Mouse (Mus musculus): ENCODE measurements around the gene Fli1.

The Fli1 gene

DNA sequence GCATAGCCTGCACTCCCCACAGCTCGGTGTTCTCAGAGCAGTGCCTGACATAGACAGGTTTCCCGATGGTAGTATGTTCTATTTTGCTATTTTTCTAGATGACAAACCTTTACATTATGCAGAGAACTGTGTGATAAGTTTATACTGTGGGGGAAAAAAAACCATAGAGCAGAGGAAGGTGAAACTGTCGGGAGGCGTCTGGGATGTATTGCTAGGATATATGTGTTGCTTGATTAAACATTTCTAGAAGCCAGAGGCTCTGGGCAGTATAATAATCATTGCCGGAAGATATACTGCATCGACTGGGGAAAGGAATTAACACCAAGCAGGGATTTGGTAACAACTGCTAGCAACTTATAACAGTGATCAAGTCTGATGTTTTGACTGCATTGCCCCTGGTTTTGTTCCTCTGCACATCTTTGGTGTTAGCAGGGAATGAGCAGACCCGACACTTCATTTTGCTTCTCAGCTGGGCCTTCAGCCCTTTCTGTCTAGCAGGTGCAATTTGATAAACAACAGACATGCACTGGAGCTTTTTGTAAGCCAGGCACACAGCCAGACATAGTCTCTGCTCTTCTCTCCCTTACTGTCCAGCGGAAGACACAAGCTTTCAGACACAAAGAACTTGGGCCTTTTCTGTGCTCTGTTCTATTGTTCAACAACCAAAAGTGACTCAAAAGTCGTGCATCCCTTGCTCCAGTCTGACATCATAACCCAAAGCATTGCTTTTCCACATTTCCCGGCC is 129.7 kb downstream of the Fli1 start:
- no peak for ATAC-seq (ENCODE audit: insufficient number of reproducible peaks, low FRiP score, low TSS enrichment)

DNA sequence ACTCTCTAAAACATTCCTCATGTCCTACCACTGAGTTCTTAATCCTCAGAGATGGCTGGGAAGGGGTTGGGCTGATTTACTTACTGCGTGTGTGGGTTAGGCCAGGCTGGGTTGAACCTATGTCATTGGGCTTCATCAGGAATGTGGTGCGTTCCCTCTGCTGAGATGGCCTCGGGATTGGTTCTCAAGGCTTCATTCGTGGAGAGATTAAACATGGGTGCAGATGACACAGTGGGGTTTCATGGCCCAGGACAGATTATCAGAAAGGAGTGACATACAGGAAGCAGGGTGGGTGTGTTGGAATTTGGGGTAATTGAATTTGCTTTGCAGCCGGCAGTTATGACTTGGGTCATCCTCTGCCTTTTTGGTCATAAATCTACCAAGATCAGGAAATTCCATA is 131.2 kb downstream of the Fli1 start:
- ATAC-seq (ENCODE audit: insufficient number of reproducible peaks, low FRiP score, low TSS enrichment) = no peak

DNA sequence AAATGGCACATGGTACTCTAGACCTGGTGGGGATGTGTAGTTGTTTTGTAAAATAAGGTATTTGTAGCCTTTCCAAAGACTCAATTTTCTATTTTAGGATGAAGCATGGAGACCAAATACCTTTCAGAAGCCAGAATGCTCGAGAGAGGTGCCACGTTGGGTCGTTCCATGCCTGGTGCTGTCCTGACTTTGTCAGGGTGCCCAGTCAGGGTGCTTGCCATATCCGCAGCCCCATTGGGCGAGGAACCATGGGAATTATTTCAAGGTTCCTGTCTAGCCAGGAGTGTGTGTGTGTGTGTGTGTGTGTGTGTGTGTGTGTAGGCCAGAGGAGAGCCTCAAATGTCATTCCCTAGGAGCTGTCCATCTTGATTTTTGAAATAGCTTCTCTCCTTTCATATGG is 132.0 kb downstream of the Fli1 start:
- ATAC-seq (ENCODE audit: insufficient number of reproducible peaks, low FRiP score, low TSS enrichment) = no peak

DNA sequence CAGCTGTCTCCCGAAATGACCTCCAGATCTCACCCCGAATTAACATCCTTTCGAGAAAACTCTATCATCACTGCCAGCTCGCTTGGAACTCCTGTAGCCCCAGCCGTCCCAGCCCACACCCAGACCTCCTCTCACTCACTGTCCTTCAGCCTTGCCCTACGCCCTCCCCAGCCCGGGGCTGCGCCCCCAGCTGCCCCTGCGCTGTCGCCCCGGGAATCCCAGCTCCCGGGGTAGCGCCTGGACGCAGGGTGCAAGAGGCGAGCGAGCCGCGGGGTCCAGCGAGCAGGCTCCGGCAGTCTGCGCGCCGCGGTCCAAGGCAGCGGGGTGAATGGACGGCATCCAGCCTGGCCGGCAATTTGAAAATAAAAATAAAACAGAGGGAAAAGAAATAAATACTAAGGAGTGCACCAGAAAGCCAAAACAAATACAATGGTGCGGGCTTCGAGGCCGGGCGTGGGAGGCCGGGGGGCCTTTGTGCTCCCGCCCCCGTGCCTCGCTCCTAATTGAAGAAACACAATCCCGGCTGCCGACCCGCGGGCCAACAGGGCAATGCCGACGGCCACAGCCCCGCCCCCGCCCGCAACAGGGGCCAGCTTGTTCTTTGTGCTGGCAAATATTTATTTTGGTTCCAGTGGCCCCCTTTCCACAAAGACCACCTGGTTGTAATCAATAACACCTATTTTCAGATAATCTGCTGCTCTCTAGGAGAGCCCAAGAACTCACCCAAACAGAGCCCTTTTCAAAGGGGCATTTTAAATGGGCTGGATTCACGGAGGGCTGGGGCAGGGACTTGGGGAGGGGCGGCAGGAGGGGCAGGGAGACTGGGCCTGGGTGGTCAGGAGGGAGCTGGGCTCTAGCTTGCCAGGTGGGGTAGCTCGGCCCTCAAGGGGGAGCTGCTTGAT is 133.3 kb downstream of the Fli1 start:
- no peak for ATAC-seq (ENCODE audit: insufficient number of reproducible peaks, low FRiP score, low TSS enrichment)

DNA sequence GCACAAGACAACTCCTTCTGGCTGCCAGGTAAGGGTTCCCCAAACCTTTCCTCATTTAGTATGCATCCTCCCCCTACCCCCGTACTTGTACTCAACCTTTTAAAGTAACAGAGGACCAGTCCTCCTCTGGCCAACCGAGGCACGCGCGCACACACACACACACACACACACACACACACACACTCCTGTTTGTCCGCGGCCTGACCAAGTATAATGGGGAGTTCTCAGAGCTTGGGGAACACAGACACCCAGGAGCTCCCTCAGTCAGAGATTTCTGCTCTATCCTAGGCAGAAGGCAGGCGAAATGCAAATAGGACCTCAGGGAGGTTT is 134.0 kb downstream of the Fli1 start:
- no peak for ATAC-seq (ENCODE audit: insufficient number of reproducible peaks, low FRiP score, low TSS enrichment)

DNA sequence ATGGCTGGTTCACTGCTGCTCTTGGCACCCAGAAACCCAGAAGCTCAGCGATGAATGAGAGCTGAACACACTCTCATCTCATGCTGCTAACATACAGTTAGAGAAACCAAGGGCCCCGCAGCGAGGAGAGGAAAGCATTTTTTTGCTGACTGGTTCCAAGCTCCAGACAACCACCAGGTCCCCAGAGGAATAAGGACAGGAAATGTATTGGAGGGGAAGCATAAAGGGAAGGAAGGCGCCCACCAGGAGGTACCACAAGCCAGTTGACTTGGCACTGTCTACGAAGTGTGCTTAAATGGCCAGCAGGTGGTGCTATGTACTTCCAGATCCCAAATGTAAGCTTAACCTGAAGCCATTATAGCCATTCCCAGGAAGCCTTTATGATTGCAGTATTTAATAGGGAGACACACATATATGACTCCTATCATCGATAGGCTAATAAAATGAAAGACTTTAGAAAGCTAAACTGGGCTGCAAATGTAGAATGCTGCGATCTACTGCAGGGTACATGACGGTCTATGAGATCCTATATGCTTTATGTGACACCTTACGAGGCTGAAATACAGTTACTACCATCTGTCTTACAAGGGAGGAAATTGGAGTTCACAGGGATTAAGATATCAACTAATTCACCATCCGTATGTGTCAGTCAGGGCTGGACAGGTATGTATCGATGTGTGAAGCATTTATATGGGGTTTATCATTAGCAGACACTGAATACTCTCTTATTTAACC is 137.3 kb downstream of the Fli1 start:
- peak; percentile 31; the same call in 1 of the 2 replicates for ATAC-seq (ENCODE audit: insufficient number of reproducible peaks, low FRiP score, low TSS enrichment)

DNA sequence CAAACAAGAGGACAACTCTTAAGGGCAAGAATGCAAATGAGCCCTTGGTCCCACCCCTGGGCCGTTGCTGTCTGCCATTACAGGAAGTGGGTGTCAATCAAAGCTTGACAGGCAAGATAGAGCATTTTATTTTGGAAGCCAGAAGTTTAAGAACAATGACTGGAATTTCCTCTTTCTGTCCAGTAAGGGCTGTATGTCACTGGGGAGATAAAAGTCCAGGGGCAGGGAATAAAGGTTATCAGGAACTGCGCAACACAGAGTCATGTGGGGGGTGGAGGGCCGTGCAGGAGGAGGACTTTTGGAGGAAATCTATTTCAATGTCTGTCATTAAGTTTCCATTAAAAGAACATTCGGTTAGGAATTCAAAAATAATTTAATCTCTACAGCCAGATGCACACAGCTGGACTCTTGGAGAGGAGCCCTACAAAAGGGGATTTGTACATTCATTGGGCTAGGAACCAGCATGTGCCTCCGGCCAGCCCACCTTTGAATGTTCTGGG is 141.9 kb downstream of the Fli1 start:
- no peak for ATAC-seq (ENCODE audit: insufficient number of reproducible peaks, low FRiP score, low TSS enrichment)

DNA sequence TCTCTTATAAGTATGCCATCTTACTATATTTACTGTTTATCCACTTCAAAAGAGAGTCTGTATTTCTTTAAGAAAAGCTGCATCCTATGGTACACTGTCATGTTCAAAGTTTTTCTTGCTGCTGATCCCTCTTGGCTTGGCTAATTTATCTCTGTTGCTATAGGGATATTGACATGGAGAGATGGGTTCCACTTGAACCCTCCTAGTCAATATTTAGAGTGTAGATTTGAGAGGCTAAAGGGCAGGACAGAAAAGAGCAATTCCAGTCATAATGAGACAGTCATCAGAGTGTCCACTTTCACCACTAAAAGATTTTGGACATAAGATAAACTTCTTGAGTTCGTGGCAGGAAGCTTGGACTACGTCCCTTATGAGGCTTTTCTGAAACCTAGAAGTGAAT is 142.4 kb downstream of the Fli1 start:
- no peak for ATAC-seq (ENCODE audit: insufficient number of reproducible peaks, low FRiP score, low TSS enrichment)

DNA sequence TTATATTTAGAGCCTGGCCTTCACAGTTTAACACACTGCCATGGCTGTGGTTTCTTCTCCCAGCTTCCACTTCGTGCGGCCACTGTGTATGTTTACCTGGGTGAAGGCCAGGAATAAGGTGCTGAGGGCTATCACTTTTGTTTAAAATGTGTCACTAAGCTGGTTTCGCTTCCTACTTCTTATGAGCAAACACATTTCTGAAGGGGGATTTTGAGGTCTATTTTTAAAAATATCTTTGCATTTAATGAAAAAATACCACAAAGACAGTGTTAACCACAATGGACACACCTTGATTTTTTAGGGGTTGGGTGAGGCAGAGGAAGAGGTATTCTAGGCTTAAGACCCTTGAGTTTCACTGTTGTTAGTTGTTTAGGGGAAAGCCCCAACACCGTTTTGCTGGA is 147.9 kb downstream of the Fli1 start:
- no peak for ATAC-seq (ENCODE audit: insufficient number of reproducible peaks, low FRiP score, low TSS enrichment)

DNA sequence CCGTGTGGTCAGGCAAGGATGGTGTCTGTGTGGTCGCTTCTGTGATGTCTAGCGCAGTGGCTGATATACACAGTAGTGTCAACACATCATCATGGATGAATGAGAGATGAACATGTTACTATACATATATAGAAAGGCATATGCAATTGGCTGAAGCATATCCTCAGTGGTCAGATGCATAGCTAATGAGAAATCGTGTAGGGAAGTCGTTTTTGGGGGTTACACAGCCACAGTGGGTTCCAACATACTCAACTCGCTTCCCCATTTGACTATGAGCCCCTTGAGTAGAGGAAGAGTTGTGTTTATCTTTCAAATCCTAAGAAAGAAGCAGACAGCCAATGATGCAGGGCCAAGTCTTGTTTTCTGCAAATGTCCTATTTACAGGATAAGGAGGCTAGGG is 149.9 kb downstream of the Fli1 start:
- no peak for ATAC-seq (ENCODE audit: insufficient number of reproducible peaks, low FRiP score, low TSS enrichment)

DNA sequence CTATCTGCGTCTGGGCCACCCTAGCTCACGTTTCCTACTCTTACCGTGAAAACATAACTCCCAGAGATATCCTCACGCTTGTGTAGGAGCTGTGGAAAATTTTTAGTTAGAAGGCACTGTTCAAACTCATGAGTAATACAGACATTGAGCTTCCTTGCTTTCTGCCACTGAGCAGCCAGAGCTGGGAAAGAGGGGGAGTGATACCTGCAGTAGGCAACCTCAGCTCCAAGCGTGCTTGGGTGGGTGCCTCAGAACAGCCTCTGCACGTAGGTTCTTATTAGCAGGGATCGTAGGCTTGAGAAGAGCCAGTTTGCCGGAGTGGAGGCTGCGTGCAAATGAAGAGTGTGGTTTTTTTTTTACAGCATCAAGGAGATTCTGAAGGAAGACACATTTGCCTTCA is 151.0 kb downstream of the Fli1 start:
- no peak for ATAC-seq (ENCODE audit: insufficient number of reproducible peaks, low FRiP score, low TSS enrichment)

DNA sequence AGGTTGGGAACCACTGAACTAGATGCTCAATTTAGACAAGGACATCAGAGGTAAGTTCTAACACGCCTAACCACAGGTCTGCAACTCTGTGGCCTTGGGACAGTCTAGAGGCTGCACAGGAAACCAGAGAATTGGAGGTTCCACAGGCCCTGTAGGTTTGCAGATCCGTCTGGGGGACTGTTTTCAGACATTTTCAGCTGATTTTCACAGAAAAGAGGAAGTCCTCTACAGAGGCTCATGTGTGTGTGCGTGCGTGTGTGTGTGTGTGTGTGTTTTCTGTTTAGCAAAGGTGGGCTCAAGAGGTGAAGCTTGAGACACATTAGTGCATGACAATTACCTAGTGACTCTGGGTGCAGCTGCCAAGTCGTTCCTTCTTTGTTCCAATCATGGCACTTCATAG is 151.6 kb downstream of the Fli1 start:
- ATAC-seq (ENCODE audit: insufficient number of reproducible peaks, low FRiP score, low TSS enrichment) = no peak

DNA sequence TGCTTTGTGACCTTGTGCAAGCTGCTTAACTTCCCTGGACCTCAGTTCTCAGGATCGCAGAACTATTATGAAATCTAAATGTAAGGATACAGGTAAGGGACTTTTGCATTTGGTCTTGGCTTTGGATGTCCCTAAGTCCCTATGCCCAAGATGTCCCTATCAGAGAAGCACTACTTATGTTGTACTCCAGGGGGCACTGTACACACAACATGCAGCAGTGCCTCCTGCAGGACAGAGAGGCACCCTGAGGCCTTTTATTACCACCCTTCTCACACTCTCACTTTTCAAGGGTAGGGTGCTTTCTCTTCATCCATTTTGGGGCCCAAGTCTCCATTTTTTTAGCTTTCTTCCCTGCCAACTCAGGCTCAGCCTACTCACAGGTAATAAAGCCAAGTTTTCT is 154.5 kb downstream of the Fli1 start:
- no peak for ATAC-seq (ENCODE audit: insufficient number of reproducible peaks, low FRiP score, low TSS enrichment)

DNA sequence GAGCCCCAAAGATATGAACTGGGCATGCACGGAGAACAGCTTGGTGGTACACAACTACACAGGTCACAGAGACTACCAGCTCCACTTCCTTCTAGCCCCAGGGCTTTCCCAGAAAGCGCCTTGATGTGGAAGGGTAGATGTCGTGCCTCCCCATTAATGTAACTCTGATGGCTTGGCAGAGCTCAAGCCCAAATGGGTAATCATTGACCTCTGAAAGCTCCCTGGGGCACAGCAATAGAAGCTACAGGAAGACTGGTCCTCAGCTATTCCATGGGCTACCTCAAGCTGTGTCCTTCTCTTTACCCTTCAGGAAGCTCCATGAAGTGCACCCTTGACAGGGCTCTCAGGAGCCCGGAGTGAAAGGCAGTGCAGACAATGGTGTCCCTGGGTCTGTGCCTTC is 157.8 kb downstream of the Fli1 start:
- no peak for ATAC-seq (ENCODE audit: insufficient number of reproducible peaks, low FRiP score, low TSS enrichment)

DNA sequence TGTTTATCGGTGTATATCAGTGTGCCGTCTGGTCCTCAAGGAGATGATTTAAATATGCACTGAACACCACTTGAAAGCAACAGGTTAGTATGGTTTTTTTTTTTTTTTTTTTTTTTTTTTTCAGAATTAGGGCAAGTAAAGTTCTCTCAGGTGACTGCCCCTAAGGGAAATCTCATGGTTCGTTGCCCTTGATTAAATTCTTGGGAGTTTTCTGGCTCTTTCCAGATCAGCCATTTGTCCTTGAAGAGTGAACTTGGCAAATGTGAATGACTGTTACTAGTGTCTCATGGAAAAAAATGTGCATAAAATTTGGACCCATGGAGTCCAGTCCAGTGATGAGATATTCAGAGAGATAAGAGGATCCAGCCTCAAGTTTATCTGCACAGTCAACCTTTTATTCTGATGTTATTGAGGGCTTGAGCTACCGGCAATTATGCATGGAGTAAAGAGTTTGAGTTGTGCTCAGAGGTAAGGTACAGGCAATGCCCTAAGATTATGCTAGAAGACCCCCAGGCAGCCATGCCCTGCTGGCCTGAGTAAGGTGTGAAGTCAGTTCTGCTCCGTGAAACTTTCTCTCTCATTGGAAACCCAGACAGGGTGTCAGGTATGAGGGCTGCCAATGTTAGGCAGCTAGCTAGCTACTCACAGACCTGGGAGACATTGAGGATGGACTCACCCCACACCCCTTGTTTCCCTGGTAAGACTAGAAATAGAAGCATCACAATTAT is 165.6 kb downstream of the Fli1 start:
- no peak for ATAC-seq (ENCODE audit: insufficient number of reproducible peaks, low FRiP score, low TSS enrichment)

DNA sequence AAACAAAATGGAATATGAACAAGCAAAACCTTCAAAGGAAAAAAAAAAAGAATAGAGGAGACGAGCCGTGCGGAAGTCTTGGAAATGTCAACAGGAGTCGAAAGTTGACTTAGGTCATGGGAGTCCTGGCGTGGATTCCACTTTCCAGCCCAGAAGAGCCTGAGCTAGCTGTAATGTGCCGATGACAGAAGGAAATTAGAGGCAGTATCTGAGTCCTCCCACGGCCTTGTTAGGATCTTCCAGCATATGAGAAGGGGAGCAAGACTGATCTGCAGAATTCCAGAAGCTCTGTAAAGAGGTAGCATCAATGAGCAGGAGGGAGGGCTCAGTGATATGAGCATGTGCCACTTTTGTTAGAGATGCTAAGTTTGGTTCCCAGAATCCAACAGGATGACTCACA is 166.6 kb downstream of the Fli1 start:
- no peak for ATAC-seq (ENCODE audit: insufficient number of reproducible peaks, low FRiP score, low TSS enrichment)

DNA sequence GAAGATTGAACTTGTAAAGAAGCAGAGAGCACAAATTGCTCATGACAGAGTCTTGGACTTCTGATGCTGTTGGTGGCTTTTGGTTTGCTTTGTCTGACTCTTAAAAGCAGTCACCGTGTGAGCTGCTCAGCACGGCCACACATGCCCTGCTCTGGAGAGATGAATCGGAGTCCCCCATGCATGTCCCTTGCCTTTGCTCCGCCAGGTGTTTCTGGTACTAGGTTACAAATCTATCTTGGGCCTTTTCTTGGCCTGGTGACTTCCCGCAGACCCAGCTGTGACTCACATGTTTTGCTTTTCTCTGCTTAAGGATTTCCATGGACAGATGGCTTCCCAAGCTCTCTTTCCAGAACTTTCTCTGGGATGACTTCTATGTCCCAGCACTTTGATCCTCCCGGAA is 169.0 kb downstream of the Fli1 start:
- no peak for ATAC-seq (ENCODE audit: insufficient number of reproducible peaks, low FRiP score, low TSS enrichment)

Measured in cerebellum, adult (tissue).